Mouse (Mus musculus) thymus, postnatal 10 days (tissue): ENCODE measurements around the gene Neurl2.
"Not testable (repeated sequence)": the region's sequence is repeated elsewhere in the genome, so short reads cannot be mapped to it uniquely, and the experiment has no call there.

ENCODE experiments used
- DNase-seq, 2 experiments: peaks; one replicate each; pipeline ENCODE4 v3.0.0; 2021; ENCODE audit warnings: low spot score in 2 of 2

The Neurl2 gene

GRCm38 (mm10) chr2:164817703-164818102 lies 15.6 kb downstream of the Neurl2 start:
- no peak for DNase-seq

- no peak for DNase-seq
These were observed 16.1 kb downstream of the Neurl2 start for GRCm38 (mm10) chr2:164817206-164817605.

GRCm38 (mm10) chr2:164815821-164816220 lies 17.4 kb downstream of the Neurl2 start:
- no peak for DNase-seq

- no peak for DNase-seq
These were observed 17.9 kb downstream of the Neurl2 start for GRCm38 (mm10) chr2:164815348-164815747.

- DNase-seq: no peak
These were observed 19.7 kb downstream of the Neurl2 start for GRCm38 (mm10) chr2:164813557-164813956.

GRCm38 (mm10) chr2:164806614-164807013 lies 26.6 kb downstream of the Neurl2 start:
- no peak for DNase-seq

GRCm38 (mm10) chr2:164805332-164805718 lies 27.9 kb downstream of the Neurl2 start:
- DNase-seq: no peak

GRCm38 (mm10) chr2:164804533-164805331 lies 28.5 kb downstream of the Neurl2 start, which contains the start of the genes Acot8 and Zswim3:
TSS of gene Acot8 (minus strand) at chr2:164804882.
TSS of gene Zswim3 (plus strand) at chr2:164805098.
- peak; percentile 98 for DNase-seq

- no peak for DNase-seq
These were observed 29.3 kb downstream of the Neurl2 start for GRCm38 (mm10) chr2:164803921-164804313.

GRCm38 (mm10) chr2:164803201-164803920 lies 29.9 kb downstream of the Neurl2 start:
- no peak for DNase-seq

- no peak for DNase-seq
These were observed 32.8 kb downstream of the Neurl2 start for GRCm38 (mm10) chr2:164800252-164801004.

GRCm38 (mm10) chr2:164798554-164798953 lies 34.7 kb downstream of the Neurl2 start:
- not testable (repeated sequence) for DNase-seq

- no peak for DNase-seq
These were observed 37.4 kb downstream of the Neurl2 start for GRCm38 (mm10) chr2:164795868-164796267.

- DNase-seq: peak; percentile 51 to 82
These were observed 39.0 kb downstream of the Neurl2 start for GRCm38 (mm10) chr2:164794293-164794692.

- DNase-seq: no peak
These were observed 39.5 kb downstream of the Neurl2 start for GRCm38 (mm10) chr2:164793772-164794171.

GRCm38 (mm10) chr2:164793236-164793635 lies 40.0 kb downstream of the Neurl2 start:
- DNase-seq: peak; percentile 43 to 71

GRCm38 (mm10) chr2:164792400-164793190 lies 40.7 kb downstream of the Neurl2 start:
- no peak for DNase-seq

GRCm38 (mm10) chr2:164791841-164792261 lies 41.4 kb downstream of the Neurl2 start:
- no peak for DNase-seq

GRCm38 (mm10) chr2:164790451-164790850 lies 42.8 kb downstream of the Neurl2 start:
- no peak for DNase-seq

- DNase-seq: no peak
These were observed 44.8 kb downstream of the Neurl2 start for GRCm38 (mm10) chr2:164788411-164788810.

- DNase-seq: no peak
These were observed 45.5 kb downstream of the Neurl2 start for GRCm38 (mm10) chr2:164787779-164788178.
